Mouse (Mus musculus) CD4-positive helper T cell, adult 2 months (primary cell): ENCODE measurements around the gene Tnip2.
A peak's percentile ranks its signal among the peaks of the same experiment; 100 is the strongest.

Source experiments
- DNase-seq: peaks from one replicate; pipeline ENCODE4 v3.0.0-alpha.2; 2012; ENCODE audit warnings: low read depth, missing footprints, low spot score

Gene Tnip2

GRCm38 (mm10) chr5:34513466-34514217 lies at the start of gene Tnip2:
TSS of gene Tnip2 (minus strand) at chr5:34513991.
- peak; percentile 95 for DNase-seq

GRCm38 (mm10) chr5:34551821-34552220 lies 38.0 kb upstream of the Tnip2 start:
- DNase-seq: no peak

DNA sequence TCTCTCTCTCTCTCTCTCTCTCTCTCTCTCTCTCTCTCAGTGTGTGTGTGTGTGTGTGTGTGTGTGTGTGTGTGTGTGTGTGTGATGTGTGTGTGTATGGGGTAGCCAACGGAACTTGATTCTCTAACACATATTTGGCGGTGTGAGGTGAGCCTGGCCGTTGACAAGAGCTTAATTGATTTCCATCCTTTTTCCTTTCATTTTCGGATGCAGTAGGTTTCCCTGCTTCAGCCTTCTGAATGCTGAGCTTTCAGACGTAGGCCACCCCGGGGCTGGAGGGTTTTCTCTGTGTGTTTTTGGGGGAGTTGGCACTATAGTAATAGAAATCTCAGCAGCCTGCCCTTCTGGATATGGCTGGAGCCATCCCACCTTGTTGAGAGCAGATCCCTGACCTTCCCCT lies 36.5 kb upstream of the Tnip2 start:
- DNase-seq: peak; percentile 36

DNA sequence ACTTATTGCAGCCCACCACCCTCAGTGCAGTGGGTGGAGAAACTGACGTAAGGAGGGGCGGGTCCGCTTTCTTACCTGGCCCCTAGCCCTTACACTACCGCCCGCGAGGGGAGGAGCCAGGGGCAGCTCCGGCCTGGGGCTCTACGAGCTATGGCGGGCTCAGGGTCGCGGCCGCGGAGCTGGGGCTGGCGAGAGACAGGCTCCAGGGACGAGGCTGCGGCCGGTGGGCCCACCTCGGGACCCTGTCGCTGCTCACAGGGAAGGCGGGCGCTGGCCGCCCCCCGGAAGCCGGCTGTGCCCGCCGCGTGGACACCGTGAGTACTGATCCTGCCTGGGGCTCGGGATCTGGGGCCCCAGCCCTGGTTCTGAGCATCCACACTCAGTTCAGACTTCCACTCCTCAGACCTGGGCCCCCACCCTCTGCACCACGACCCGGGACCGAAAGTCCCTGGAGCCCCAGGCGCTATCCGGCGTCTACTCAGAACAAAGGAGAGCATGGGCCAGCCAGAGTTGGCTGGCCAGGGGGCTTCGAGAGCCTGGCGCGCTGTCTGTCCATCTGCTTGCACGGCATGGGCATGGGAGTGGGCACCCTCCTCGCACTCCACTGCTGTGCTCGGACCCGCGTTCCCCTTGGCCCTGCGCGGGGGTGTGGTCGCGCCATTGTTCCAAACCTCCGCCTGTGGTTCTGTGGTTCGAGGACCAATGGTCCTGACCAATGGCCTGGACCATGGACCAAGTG lies 35.9 kb upstream of the Tnip2 start:
- DNase-seq: peak; percentile 59

DNA sequence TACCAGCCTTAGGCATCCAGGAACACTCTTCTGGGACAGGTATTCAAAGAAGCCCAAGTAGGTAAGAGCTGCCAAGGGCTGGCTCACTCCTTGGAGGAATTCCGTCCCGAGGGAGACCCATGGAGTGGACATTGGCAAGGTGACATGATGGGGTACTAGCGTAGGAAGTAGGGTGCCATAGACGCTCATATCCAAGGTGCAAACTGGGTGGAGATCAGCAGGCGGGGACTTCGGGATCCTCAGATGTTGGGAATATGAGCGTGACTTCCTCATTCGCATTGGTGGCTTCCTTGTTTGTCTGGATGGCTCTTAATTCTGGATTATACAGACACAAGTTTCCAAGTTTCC lies 35.3 kb upstream of the Tnip2 start:
- no peak for DNase-seq

DNA sequence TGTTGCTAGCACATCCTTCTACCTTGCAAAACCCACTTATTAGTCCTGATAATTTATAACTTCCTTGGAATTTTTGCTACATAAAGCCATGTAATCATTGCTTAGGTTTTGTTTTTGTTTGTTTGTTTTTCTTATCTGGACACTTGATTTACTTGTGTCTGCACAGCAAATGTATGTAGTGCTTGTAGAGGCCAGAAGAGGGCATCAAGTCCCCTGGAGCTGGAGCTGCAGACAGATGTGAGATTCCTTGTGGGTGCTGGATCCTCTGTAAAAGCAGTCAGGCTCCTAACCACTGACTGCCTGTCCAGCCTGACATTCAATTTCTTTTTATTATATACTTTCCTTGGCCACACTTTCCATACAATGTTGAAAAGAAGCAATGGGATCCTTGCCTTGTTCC lies 33.6 kb upstream of the Tnip2 start:
- DNase-seq: peak; percentile 63

DNA sequence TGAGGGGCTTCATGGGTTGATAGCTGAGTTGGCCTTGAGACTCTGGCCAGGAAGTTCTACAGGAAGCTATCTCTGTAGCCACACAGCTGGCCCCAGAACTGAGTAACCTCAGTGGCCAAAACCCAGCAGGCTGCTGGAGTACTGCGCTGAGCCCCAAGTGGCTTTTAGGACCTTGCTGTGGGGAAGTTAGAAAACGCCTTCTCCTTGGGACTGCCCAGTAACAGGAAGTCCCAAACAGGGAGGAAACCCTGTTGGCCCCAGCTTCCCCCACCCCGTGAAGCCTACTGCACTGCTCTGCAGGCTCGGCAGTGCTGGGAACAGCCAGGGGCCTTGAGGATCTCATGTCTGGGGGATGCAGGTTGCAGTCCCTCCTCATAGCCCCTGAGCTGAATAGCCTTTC lies 29.3 kb upstream of the Tnip2 start:
- DNase-seq: peak; percentile 33

GRCm38 (mm10) chr5:34542166-34542565 lies 28.4 kb upstream of the Tnip2 start:
- DNase-seq: no peak

GRCm38 (mm10) chr5:34539121-34539520 lies 25.3 kb upstream of the Tnip2 start:
- peak; percentile 51 for DNase-seq

DNA sequence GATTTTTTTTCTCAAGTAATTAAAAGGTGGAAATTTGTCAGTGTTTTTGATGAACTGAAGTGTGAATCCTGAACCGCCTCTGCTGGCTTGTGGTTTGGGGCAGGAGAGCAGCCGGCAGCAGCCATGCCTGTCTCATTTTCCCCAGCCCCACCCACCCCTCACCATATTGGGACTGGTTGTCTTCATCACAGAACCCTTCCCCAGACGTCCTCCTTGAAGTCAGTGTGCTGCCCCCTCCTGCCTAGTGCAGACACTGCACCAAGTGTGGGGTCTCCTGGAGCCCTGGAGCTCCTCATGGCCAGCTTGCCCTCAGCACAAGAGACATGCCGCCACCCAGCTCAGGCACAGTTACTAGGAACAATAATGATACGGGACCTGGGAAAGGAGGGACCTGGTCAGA lies 24.7 kb upstream of the Tnip2 start:
- peak; percentile 81 for DNase-seq

DNA sequence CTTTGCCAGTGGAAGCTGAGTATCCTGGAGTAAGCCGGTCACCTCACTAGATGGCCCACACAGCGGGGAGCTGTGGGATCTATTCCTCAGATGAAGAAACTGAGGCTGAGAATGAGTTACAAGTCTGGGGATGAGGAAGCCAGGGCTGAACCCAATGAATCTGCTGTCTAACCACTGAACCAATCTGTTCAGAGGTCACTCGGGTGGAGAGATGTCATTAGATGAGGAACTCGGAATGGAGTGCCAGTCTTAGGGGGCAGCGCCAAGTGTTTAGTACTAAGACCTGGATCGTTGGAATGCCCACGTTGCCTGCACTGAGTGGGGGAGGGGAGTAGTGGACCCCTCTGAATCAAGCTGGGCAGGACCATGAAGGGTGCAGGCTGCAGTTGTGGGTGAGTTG lies 24.3 kb upstream of the Tnip2 start:
- no peak for DNase-seq

DNA sequence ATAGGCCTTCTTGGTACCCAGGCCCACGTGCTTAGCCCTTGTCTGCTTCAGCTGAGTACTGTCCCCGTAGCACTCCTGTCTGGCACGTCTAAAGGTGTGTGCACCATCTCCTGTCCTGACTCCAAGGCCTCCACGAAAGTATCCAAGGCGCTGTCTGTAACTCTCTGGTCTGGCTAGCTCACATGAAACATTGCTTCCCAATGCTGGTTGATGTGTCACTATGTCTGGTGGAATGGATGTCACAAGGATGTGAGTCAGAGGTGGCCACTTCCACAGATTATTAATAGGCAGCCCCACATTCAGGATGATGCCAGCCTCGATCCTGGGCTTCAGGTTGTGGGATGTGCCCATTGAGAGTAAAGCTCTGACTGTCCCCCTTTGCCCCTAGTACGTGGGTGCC lies 22.0 kb upstream of the Tnip2 start:
- DNase-seq: no peak

- DNase-seq: no peak
These were observed 21.2 kb upstream of the Tnip2 start for GRCm38 (mm10) chr5:34534776-34535581.

- no peak for DNase-seq
These were observed 20.0 kb upstream of the Tnip2 start for GRCm38 (mm10) chr5:34533820-34534219.

DNA sequence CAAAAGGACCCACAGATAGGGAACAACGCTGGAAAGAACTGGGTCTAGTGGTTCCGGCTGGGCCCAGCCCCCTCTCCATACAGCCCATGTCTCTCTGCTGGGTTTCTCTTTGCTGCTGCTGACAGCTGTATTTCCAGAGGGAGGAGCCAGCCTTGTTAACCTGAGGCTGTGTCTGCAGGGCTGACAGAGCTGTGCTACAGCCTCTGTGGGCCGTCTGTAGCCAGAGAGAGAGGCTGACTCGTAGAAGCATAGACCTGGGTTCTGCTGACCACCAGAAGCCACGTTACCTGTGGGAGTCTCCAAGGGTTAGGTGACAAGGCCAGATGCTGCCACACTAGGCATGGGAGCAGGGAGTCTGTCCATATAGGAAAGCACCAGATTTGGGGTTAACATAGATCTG lies 19.3 kb upstream of the Tnip2 start:
- no peak for DNase-seq

GRCm38 (mm10) chr5:34530687-34531086 lies 16.9 kb upstream of the Tnip2 start:
- no peak for DNase-seq

DNA sequence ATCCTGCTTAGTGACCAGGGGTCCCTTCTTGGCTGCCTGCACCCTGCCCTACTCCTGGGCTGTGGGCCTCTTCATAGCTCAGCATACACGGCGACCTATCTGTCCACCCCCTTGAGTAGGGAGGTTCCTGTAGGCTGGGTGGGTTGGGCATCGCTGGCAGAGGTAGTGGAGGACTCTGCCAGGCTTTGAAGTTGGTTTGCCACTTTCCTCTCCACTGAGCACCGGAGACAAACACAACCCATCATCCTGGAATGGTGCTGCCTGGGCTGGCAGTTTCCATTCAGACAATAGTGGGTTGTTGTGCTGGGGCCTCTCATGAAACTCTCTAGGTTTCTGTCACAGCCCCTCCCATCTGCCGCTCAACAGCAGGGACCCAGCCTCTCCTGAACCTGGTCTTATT lies 16.3 kb upstream of the Tnip2 start:
- DNase-seq: no peak

- DNase-seq: no peak
These were observed 14.9 kb upstream of the Tnip2 start for GRCm38 (mm10) chr5:34528724-34529123.

DNA sequence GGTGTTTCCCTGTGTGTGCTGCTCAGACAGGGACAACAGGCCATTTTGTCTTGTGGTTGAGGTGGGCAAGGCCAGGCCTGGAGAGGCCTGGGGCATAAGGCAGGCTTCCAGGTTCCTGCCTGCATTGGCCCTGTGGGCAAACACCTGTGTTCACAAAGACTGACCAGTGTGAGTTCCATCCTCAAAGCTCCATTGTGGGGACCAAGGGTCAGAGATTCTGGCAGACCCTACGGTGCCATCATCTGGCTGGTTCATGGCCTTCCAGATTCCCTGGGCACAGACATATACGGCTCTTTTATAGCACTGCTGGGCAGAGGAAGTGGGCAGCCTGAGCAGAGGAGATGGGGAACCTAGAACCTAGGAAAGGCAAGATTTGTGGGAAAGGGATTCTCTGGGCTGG lies 13.6 kb upstream of the Tnip2 start:
- DNase-seq: no peak

DNA sequence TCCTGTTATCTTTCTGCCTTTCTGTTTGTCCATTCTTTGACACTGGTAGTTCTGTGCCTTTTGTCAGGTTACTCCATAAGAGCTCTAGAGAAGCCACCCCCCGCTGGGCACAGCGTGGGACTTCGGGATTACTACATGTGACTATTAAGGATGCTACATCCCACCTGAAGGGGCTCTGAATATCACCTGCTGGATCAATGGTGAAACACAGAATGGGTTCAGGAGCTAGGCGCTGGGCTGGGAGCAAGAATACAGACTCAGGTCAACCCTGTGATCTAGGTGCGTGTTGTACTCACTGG lies 12.6 kb upstream of the Tnip2 start:
- peak; percentile 11 for DNase-seq

- peak; percentile 93 for DNase-seq
These were observed 12.1 kb upstream of the Tnip2 start, which contains the start of gene Sh3bp2 for GRCm38 (mm10) chr5:34525663-34526476. TSS of gene Sh3bp2 (plus strand) at chr5:34525838.

GRCm38 (mm10) chr5:34524511-34524910 lies 10.7 kb upstream of the Tnip2 start:
- DNase-seq: no peak
